Mouse (Mus musculus) frontal cortex, postnatal 25 days (tissue): Measurements from ENCODE around the gene Itih3.

ENCODE experiments used
- DNase-seq, 2 experiments: peaks; one replicate each; pipeline ENCODE4 v3.0.0; 2022; ENCODE audit warnings: low spot score in 2 of 2

Gene Itih3

DNA sequence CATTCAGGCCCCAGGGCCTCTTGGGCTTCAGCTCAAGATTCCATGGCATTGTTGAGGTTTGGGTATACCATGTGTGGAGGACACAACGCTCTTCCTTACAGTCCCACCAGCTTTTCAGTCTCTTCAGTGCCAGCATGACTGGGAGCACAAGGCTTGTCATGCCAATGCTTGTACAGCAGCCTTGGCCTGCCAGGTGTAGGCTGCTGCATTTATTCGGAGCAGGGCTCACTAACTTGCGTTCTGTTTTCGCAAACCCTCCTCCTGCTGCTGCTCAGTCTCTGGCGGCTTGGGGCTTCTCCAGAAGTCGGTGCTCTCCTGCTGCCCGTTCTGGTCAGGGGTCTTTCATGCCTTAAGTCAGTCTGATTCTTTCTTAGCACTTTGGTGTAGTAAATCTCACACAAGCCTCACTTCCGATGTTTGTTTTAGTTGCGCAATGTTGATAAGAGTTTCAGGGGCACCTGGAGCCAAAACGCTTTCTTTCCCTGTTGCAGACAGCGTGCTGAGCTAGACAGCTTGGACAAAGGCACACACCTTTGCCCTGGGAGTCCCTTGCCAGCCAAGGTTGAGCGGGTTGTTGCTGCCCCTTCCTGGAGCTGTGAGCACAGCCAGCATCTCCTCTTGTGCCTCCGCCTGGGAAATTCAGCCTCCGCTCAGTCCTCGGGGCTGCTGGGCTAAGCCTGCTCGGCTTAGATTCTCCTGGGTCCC, 62.0 kb downstream of the Itih3 start:
- DNase-seq: no peak
